Mouse (Mus musculus) ES-E14 (cell line): ENCODE measurements around the gene Kansl1l.

Experiments
- CHD2 ChIP-seq: IDR thresholded peaks from 2 replicates; pipeline ENCODE4 v1.6.1; 2014; ENCODE audit warnings: mild to moderate bottlenecking, low read depth, low read length, inconsistent platforms
- MAFK ChIP-seq: IDR thresholded peaks from 2 replicates; pipeline ENCODE4 v1.6.1; 2014; ENCODE audit warnings: mild to moderate bottlenecking, low read depth, low read length, inconsistent platforms; ENCODE audit not compliant: insufficient read depth
- ZC3H11A ChIP-seq: IDR thresholded peaks from 2 replicates; pipeline ENCODE4 v1.6.1; 2012; ENCODE audit warnings: low read depth, mild to moderate bottlenecking, inconsistent platforms, low read length, borderline replicate concordance
- ZNF384 ChIP-seq: IDR thresholded peaks from 2 replicates; pipeline ENCODE4 v1.6.1; 2012; ENCODE audit warnings: low read depth, low read length, inconsistent platforms

DNA sequence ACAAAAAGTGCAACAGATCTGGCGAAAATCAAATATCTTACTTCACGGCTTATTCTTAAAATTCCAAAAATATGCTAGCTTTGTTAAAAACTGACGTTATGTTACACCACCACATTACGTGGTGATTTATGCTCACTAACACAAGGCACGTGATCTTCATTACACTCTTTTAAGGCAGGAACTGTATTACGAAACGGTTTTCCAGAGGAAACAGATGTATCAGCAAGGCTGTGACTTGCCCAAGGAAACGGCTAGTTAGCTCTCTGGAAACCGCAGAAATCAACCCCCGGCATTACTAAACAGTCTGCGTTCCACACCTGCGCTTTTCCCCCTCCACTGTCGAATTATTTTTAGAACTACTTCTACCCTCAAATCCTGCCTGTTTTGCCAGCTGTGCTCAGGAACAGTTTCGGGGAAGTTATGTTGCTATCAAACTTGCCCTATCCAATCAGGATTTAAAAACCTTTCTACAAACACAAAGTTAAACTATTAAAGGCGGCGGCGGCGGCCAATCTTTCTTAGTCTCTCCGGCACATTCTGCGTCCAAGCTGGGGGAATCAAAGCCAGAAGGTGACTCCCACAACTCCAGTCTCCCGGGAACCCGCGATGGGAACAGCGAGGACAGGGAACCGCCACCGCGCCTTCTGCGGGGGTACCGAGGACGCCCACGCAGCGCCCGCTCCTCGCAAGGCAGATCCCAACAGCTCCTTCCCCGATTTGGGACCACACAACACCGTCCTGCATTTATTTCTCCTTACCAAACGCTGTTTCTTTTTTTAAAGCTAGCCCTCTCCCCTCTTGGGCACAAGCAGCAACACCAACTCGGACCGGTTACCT is 1.2 kb downstream of the Kansl1l start:
- no peak for TF ChIP-seq ZC3H11A
- 0 out of 2 replicates have a peak, but pooled peaks have one; percentile 16 for TF ChIP-seq CHD2
- TF ChIP-seq ZNF384: no peak
- no peak for TF ChIP-seq MAFK
